Mouse (Mus musculus): Measurements from ENCODE around the gene Kantr. TPM values are rescaled to one million over a fixed set of nuclear protein-coding genes. Genes with fewer than 3 reads are reported as not detected.
"Not testable (repeated sequence)": the region's sequence is repeated elsewhere in the genome, so short reads cannot be mapped to it uniquely, and the experiment has no call there.

Gene Kantr
- polyA plus RNA-seq, 1 experiment from 2014 or later = 9.4 TPM

DNA sequence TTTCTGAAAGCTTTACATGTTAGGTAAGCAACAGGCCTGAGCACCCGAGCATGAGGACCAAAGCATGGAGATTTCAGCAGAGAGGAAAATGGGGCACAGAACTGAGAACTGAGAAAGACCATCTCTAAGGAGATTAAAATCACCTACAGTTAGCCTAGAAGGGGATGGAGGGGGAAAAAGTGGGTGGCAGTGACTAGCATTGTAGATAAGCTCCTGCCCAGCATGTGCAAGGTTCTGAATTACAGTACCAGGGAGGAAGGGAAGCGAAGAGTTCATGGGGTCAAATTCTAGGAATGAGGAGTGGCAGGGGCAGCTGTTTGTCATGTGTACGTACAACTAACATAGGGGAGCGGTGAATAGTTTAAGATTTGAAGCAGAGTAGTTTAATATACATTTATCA lies 6.8 kb downstream of the Kantr start:
- H3K36me3 ChIP-seq (ENCODE audit: control insufficient read depth, insufficient read depth, low read length) = no peaks in the 10 kb centered on the region; the same call in 1 of the 2 replicates
- H3K27me3 ChIP-seq (replicated peaks; ENCODE audit: control insufficient read depth, insufficient read depth, low read length) = peaks cover 5% of the 10 kb centered on the region
- no peak overlapping the region for H3K4me3 ChIP-seq (ENCODE audit: low read depth, low read length)
- WGBS = 71% methylated on average over 4 of the region's 4 CpGs
- DNase-seq (ENCODE audit: low spot score) (no peak), ATAC-seq (replicated peaks; ENCODE audit: low FRiP score) (no peak)
- no peak overlapping the region for H3K9ac ChIP-seq (ENCODE audit: low read depth, low read length)
- no peaks in the 10 kb centered on the region for H3K9me3 ChIP-seq (ENCODE audit: control insufficient read depth, low read length)
- H3K4me2 ChIP-seq = no peak overlapping the region
- peaks cover 3% of the 10 kb centered on the region; the same call in 1 of the 2 replicates for H3K4me1 ChIP-seq (replicated peaks; ENCODE audit: control insufficient read depth, insufficient read depth, low read length)
- H3K27ac ChIP-seq (ENCODE audit: low read depth, low read length) = no peak overlapping the region

GRCm38 (mm10) chrX:152307942-152308341 lies 19.4 kb downstream of the Kantr start:
- no peak overlapping the region for H3K4me2 ChIP-seq
- ATAC-seq (replicated peaks; ENCODE audit: low FRiP score) (peak; percentile 81), DNase-seq (ENCODE audit: low spot score) (no peak)
- H3K27me3 ChIP-seq (replicated peaks; ENCODE audit: control insufficient read depth, insufficient read depth, low read length) = no peaks in the 10 kb centered on the region
- peak overlapping the region; percentile 48; the same call in 1 of the 2 replicates for H3K27ac ChIP-seq (ENCODE audit: low read depth, low read length)
- no peaks in the 10 kb centered on the region for H3K9me3 ChIP-seq (ENCODE audit: control insufficient read depth, low read length)
- no peak overlapping the region for H3K9ac ChIP-seq (ENCODE audit: low read depth, low read length)
- H3K4me1 ChIP-seq (replicated peaks; ENCODE audit: control insufficient read depth, insufficient read depth, low read length) = no peaks in the 10 kb centered on the region
- no peaks in the 10 kb centered on the region for H3K36me3 ChIP-seq (ENCODE audit: control insufficient read depth, insufficient read depth, low read length)
- 57% methylated on average over 2 of the region's 2 CpGs for WGBS
- no peak overlapping the region for H3K4me3 ChIP-seq (ENCODE audit: low read depth, low read length)

DNA sequence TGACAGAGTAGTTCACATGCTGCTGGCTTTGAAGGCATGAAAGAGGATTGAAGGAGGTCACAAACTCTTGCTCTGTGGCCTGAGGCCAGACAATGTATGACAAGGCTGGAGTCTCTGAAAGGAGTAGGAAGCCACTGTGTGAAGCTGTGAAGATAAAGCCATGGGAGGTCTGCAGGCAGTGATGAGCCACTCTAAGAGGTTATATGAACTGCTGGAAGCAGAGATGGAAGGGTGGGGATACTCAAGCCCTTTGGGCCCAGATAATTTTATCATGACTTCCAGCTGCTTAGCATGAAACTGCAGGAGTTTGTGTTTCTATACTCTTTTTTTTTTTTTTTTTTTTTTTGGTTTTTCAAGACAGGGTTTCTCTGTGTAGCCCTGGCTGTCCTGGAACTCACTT lies 19.9 kb downstream of the Kantr start:
- Histone ChIP-seq H3K4me2 (no peak overlapping the region), H3K9ac (ENCODE audit: low read depth, low read length) (no peak overlapping the region), H3K9me3 (ENCODE audit: control insufficient read depth, low read length) (no peaks in the 10 kb centered on the region), H3K4me3 (ENCODE audit: low read depth, low read length) (no peak overlapping the region), H3K27ac (ENCODE audit: low read depth, low read length) (peak overlapping the region; percentile 48; the same call in 1 of the 2 replicates), H3K4me1 (replicated peaks; ENCODE audit: control insufficient read depth, insufficient read depth, low read length) (no peaks in the 10 kb centered on the region), H3K27me3 (replicated peaks; ENCODE audit: control insufficient read depth, insufficient read depth, low read length) (no peaks in the 10 kb centered on the region), H3K36me3 (ENCODE audit: control insufficient read depth, insufficient read depth, low read length) (no peaks in the 10 kb centered on the region)
- peak; percentile 99 for ATAC-seq (replicated peaks; ENCODE audit: low FRiP score)
- DNase-seq (ENCODE audit: low spot score) = no peak

DNA sequence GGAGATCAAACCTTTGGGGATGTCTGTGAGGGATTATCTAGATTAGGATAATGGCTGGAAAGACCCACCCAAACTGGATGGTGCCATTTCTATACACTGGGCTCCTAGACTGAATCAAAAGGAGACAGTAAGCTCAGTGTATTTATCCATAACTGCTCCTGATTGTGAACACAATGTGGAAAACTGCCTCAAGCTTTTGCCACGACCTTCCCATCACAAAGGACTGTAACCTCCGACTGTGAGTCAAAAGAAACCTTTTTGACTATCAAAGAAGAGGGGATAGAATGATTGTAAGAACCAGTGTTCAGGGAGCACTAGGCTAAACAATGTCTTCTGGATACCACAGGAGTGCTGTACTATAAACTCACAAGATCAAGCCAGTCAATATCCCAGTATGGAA lies 21.1 kb downstream of the Kantr start:
- H3K9me3 ChIP-seq (ENCODE audit: control insufficient read depth, low read length) = no peaks in the 10 kb centered on the region
- DNase-seq (ENCODE audit: low spot score) (no peak), ATAC-seq (replicated peaks; ENCODE audit: low FRiP score) (no peak)
- H3K27me3 ChIP-seq (replicated peaks; ENCODE audit: control insufficient read depth, insufficient read depth, low read length) = peaks cover 2% of the 10 kb centered on the region; the same call in 1 of the 2 replicates
- peak overlapping the region; percentile 30; the same call in 1 of the 2 replicates for H3K27ac ChIP-seq (ENCODE audit: low read depth, low read length)
- H3K9ac ChIP-seq (ENCODE audit: low read depth, low read length) = no peak overlapping the region
- no peak overlapping the region for H3K4me2 ChIP-seq
- 66% methylated on average over 2 of the region's 2 CpGs for WGBS
- no peaks in the 10 kb centered on the region for H3K36me3 ChIP-seq (ENCODE audit: control insufficient read depth, insufficient read depth, low read length)
- H3K4me3 ChIP-seq (ENCODE audit: low read depth, low read length) = no peak overlapping the region
- no peaks in the 10 kb centered on the region for H3K4me1 ChIP-seq (replicated peaks; ENCODE audit: control insufficient read depth, insufficient read depth, low read length)

DNA sequence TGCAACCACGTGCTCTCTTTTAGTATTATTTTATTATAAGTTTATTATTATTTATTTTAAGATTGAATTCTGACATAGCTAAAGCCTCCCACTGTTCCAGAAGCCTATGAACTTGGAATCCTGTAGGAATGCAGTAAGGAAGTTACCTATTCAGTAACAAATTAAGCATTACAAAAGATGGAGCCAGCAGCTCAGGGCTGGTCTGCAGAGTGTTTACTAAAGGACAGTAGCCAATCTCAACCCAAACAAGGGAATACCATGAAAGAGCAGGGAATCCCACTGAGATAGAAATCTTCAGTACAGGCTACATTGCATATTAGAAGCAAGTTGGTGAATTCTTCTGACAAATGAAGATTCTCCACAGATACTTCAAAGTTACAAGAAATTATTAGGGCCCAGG lies 40.3 kb downstream of the Kantr start:
- not testable (repeated sequence) for H3K27ac ChIP-seq (ENCODE audit: low read depth, low read length); H3K4me1 ChIP-seq (replicated peaks; ENCODE audit: control insufficient read depth, insufficient read depth, low read length); H3K4me3 ChIP-seq (ENCODE audit: low read depth, low read length); DNase-seq (ENCODE audit: low spot score); ATAC-seq (replicated peaks; ENCODE audit: low FRiP score); H3K27me3 ChIP-seq (replicated peaks; ENCODE audit: control insufficient read depth, insufficient read depth, low read length); H3K36me3 ChIP-seq (ENCODE audit: control insufficient read depth, insufficient read depth, low read length); H3K4me2 ChIP-seq; H3K9me3 ChIP-seq (ENCODE audit: control insufficient read depth, low read length); H3K9ac ChIP-seq (ENCODE audit: low read depth, low read length)
- WGBS = 48% methylated on average over 1 of the region's 1 CpGs

DNA sequence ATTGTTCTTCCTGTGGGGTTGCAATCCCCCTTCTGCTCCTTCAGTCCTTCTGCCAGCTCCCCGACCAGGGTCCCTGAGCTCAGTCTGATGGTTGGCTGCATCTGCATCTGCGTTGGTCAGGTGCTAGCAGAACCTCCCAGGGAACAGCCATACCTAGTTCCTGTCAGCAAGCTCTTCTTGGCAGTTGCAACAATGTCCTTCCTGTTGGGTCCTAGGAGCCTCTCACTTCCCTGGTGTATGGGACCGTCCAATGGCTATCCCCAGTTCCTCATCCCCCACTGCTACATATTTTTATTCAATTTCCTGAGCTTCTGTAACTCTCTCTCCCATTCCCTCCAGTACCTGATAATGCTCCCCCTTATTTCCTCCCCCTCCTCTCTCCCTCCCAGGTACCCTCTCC lies 42.5 kb downstream of the Kantr start:
- ATAC-seq (replicated peaks; ENCODE audit: low FRiP score) = no peak
- 70% methylated on average over 3 of the region's 3 CpGs for WGBS
- H3K36me3 ChIP-seq (ENCODE audit: control insufficient read depth, insufficient read depth, low read length) = no peaks in the 10 kb centered on the region

DNA sequence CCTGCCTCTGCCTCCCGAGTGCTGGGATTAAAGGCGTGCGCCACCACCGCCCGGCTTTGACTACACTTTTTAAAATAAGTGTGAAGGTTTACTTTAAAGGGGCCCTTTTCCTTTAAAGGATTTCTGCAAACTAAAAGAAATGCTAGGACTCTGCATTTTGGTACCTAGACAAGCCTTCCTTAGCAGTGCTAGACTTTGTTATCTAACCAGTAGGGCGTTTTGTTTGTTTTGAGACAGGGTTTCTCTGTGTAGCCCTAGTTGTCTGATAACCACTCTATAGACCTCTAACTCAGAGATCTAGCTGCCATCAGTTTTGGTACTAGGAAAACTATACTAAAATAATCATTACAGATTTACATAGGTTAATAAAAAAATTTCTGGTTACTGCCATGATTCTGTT lies 47.9 kb downstream of the Kantr start:
- ATAC-seq (replicated peaks; ENCODE audit: low FRiP score) = no peak

More for the DNA sequence above, 42.5 kb downstream of the Kantr start:
- H3K9me3 ChIP-seq (ENCODE audit: control insufficient read depth, low read length) = no peaks in the 10 kb centered on the region
- no peak overlapping the region for H3K4me2 ChIP-seq
- H3K27ac ChIP-seq (ENCODE audit: low read depth, low read length) = no peak overlapping the region
- H3K9ac ChIP-seq (ENCODE audit: low read depth, low read length) = no peak overlapping the region
- DNase-seq (ENCODE audit: low spot score) = no peak
- no peaks in the 10 kb centered on the region for H3K27me3 ChIP-seq (replicated peaks; ENCODE audit: control insufficient read depth, insufficient read depth, low read length)
- H3K4me3 ChIP-seq (ENCODE audit: low read depth, low read length) = no peak overlapping the region
- no peaks in the 10 kb centered on the region for H3K4me1 ChIP-seq (replicated peaks; ENCODE audit: control insufficient read depth, insufficient read depth, low read length)

DNA sequence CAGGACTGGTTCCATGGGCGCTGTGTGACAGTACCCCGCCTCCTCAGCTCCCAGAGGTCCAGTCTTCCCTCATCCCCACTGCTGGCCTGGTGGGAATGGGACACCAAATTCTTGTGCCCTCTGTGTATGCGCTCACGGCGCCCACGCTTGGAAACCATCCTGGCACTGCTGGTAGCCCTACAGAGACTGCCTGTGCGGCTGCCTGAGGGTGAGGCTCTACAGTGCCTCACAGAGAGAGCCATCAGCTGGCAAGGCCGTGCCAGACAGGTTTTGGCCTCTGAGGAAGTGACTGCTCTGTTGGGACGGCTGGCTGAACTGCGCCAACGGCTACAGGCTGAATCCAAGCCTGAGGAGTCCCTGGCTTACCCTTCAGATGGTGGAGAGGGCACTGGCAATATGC lies 56.1 kb downstream of the Kantr start:
- no peaks in the 10 kb centered on the region for H3K9me3 ChIP-seq (ENCODE audit: control insufficient read depth, low read length)
- no peak overlapping the region for H3K27ac ChIP-seq (ENCODE audit: low read depth, low read length)
- no peaks in the 10 kb centered on the region for H3K27me3 ChIP-seq (replicated peaks; ENCODE audit: control insufficient read depth, insufficient read depth, low read length)
- DNase-seq (ENCODE audit: low spot score) = no peak
- no peaks in the 10 kb centered on the region for H3K4me1 ChIP-seq (replicated peaks; ENCODE audit: control insufficient read depth, insufficient read depth, low read length)
- H3K9ac ChIP-seq (ENCODE audit: low read depth, low read length) = no peak overlapping the region
- 94% methylated on average over 11 of the region's 11 CpGs for WGBS
- peaks cover 61% of the 10 kb centered on the region for H3K36me3 ChIP-seq (ENCODE audit: control insufficient read depth, insufficient read depth, low read length)
- H3K4me3 ChIP-seq (ENCODE audit: low read depth, low read length) = no peak overlapping the region
- ATAC-seq (replicated peaks; ENCODE audit: low FRiP score) = no peak
- no peak overlapping the region for H3K4me2 ChIP-seq

More for the DNA sequence above, 47.9 kb downstream of the Kantr start:
- H3K9me3 ChIP-seq (ENCODE audit: control insufficient read depth, low read length) = no peaks in the 10 kb centered on the region
- no peak overlapping the region for H3K9ac ChIP-seq (ENCODE audit: low read depth, low read length)
- H3K27ac ChIP-seq (ENCODE audit: low read depth, low read length) = no peak overlapping the region
- no peak overlapping the region for H3K4me3 ChIP-seq (ENCODE audit: low read depth, low read length)
- no peak for DNase-seq (ENCODE audit: low spot score)
- H3K4me1 ChIP-seq (replicated peaks; ENCODE audit: control insufficient read depth, insufficient read depth, low read length) = no peaks in the 10 kb centered on the region
- H3K4me2 ChIP-seq = no peak overlapping the region
- H3K27me3 ChIP-seq (replicated peaks; ENCODE audit: control insufficient read depth, insufficient read depth, low read length) = no peaks in the 10 kb centered on the region
- 84% methylated on average over 6 of the region's 6 CpGs for WGBS
- peaks cover 7% of the 10 kb centered on the region; the same call in 1 of the 2 replicates for H3K36me3 ChIP-seq (ENCODE audit: control insufficient read depth, insufficient read depth, low read length)

All from liver, embryonic 11.5 days (tissue).